Mouse (Mus musculus): ENCODE measurements at regions not wholly inside any gene's neighbourhood (a gene's known extent, or its start where the extent isn't known, plus 50 kb on each side); places are given as distances from the start of the nearest gene placed in this dataset.

GRCm38 (mm10) chr1:76039661-76040060, 493.6 kb downstream of the Slc4a3 start:
- TF ChIP-seq NANOG (IDR thresholded peaks at IDR 0.05; ENCODE audit: borderline replicate concordance, low read length) (no peak), POU5F1 (IDR thresholded peaks at IDR 0.05; ENCODE audit: borderline replicate concordance, low read length) (no peak), CTCF (conservative IDR thresholded peaks at IDR 0.05; ENCODE audit: low read length) (no peak)
- peaks cover 25% of the 10 kb centered on the region for H3K4me1 ChIP-seq (replicated peaks; ENCODE audit: low read depth, low read length)

GRCm38 (mm10) chr1:76050264-76050663, 504.2 kb downstream of the Slc4a3 start:
- TF ChIP-seq NANOG (IDR thresholded peaks at IDR 0.05; ENCODE audit: borderline replicate concordance, low read length): no peak
- TF ChIP-seq POU5F1 (IDR thresholded peaks at IDR 0.05; ENCODE audit: borderline replicate concordance, low read length): no peak
- TF ChIP-seq CTCF (conservative IDR thresholded peaks at IDR 0.05; ENCODE audit: low read length): no peak
- H3K4me1 ChIP-seq (replicated peaks; ENCODE audit: low read depth, low read length): no peaks in the 10 kb centered on the region
- H3K36me3 ChIP-seq (ENCODE audit: insufficient read depth, low read length): no peaks in the 10 kb centered on the region
- no peaks in the 10 kb centered on the region for H3K9me3 ChIP-seq (ENCODE audit: low read length)
- no peak overlapping the region for H3K4me3 ChIP-seq (replicated peaks; ENCODE audit: low read length)
- no peaks in the 10 kb centered on the region; the same call in 1 of the 2 replicates for H3K27me3 ChIP-seq (ENCODE audit: insufficient read depth, low read length)

More at GRCm38 (mm10) chr1:76039661-76040060, 493.6 kb downstream of the Slc4a3 start:
- Histone ChIP-seq H3K27me3 (ENCODE audit: insufficient read depth, low read length) (no peaks in the 10 kb centered on the region), H3K4me3 (replicated peaks; ENCODE audit: low read length) (no peak overlapping the region), H3K36me3 (ENCODE audit: insufficient read depth, low read length) (no peaks in the 10 kb centered on the region), H3K9me3 (ENCODE audit: low read length) (no peaks in the 10 kb centered on the region)

- Histone ChIP-seq H3K36me3 (ENCODE audit: insufficient read depth, low read length) (no peaks in the 10 kb centered on the region), H3K4me3 (replicated peaks; ENCODE audit: low read length) (no peak overlapping the region), H3K9me3 (ENCODE audit: low read length) (no peaks in the 10 kb centered on the region), H3K4me1 (replicated peaks; ENCODE audit: low read depth, low read length) (no peaks in the 10 kb centered on the region), H3K27me3 (ENCODE audit: insufficient read depth, low read length) (no peaks in the 10 kb centered on the region; the same call in 1 of the 2 replicates)
- TF ChIP-seq CTCF (conservative IDR thresholded peaks at IDR 0.05; ENCODE audit: low read length) (no peak), POU5F1 (IDR thresholded peaks at IDR 0.05; ENCODE audit: borderline replicate concordance, low read length) (no peak), NANOG (IDR thresholded peaks at IDR 0.05; ENCODE audit: borderline replicate concordance, low read length) (no peak)
These were observed 507.5 kb downstream of the Slc4a3 start for GRCm38 (mm10) chr1:76053378-76054171.

- Histone ChIP-seq H3K27me3 (ENCODE audit: insufficient read depth, low read length) (no peaks in the 10 kb centered on the region), H3K4me3 (replicated peaks; ENCODE audit: low read length) (no peak overlapping the region), H3K36me3 (ENCODE audit: insufficient read depth, low read length) (no peaks in the 10 kb centered on the region), H3K9me3 (ENCODE audit: low read length) (no peaks in the 10 kb centered on the region), H3K4me1 (replicated peaks; ENCODE audit: low read depth, low read length) (no peaks in the 10 kb centered on the region)
- no peak for TF ChIP-seq POU5F1 (IDR thresholded peaks at IDR 0.05; ENCODE audit: borderline replicate concordance, low read length)
- TF ChIP-seq CTCF (conservative IDR thresholded peaks at IDR 0.05; ENCODE audit: low read length): no peak
- TF ChIP-seq NANOG (IDR thresholded peaks at IDR 0.05; ENCODE audit: borderline replicate concordance, low read length): no peak
These were observed 519.7 kb downstream of the Slc4a3 start for GRCm38 (mm10) chr1:76065783-76066182.

- no peak for TF ChIP-seq CTCF (conservative IDR thresholded peaks at IDR 0.05; ENCODE audit: low read length)
- no peak for TF ChIP-seq POU5F1 (IDR thresholded peaks at IDR 0.05; ENCODE audit: borderline replicate concordance, low read length)
- TF ChIP-seq NANOG (IDR thresholded peaks at IDR 0.05; ENCODE audit: borderline replicate concordance, low read length): no peak
- Histone ChIP-seq H3K27me3 (ENCODE audit: insufficient read depth, low read length) (no peaks in the 10 kb centered on the region), H3K4me1 (replicated peaks; ENCODE audit: low read depth, low read length) (no peaks in the 10 kb centered on the region), H3K9me3 (ENCODE audit: low read length) (no peaks in the 10 kb centered on the region), H3K36me3 (ENCODE audit: insufficient read depth, low read length) (no peaks in the 10 kb centered on the region), H3K4me3 (replicated peaks; ENCODE audit: low read length) (no peak overlapping the region)
These were observed 524.8 kb downstream of the Slc4a3 start for GRCm38 (mm10) chr1:76070831-76071321.

GRCm38 (mm10) chr1:76075213-76075612, 529.1 kb downstream of the Slc4a3 start:
- Histone ChIP-seq H3K36me3 (ENCODE audit: insufficient read depth, low read length) (no peaks in the 10 kb centered on the region), H3K27me3 (ENCODE audit: insufficient read depth, low read length) (no peaks in the 10 kb centered on the region), H3K4me3 (replicated peaks; ENCODE audit: low read length) (no peak overlapping the region), H3K9me3 (ENCODE audit: low read length) (no peaks in the 10 kb centered on the region), H3K4me1 (replicated peaks; ENCODE audit: low read depth, low read length) (no peaks in the 10 kb centered on the region)
- TF ChIP-seq CTCF (conservative IDR thresholded peaks at IDR 0.05; ENCODE audit: low read length) (no peak), NANOG (IDR thresholded peaks at IDR 0.05; ENCODE audit: borderline replicate concordance, low read length) (no peak), POU5F1 (IDR thresholded peaks at IDR 0.05; ENCODE audit: borderline replicate concordance, low read length) (no peak)

- Histone ChIP-seq H3K4me1 (replicated peaks; ENCODE audit: low read depth, low read length) (no peaks in the 10 kb centered on the region), H3K4me3 (replicated peaks; ENCODE audit: low read length) (no peak overlapping the region), H3K36me3 (ENCODE audit: insufficient read depth, low read length) (no peaks in the 10 kb centered on the region), H3K27me3 (ENCODE audit: insufficient read depth, low read length) (no peaks in the 10 kb centered on the region), H3K9me3 (ENCODE audit: low read length) (no peaks in the 10 kb centered on the region)
- TF ChIP-seq NANOG (IDR thresholded peaks at IDR 0.05; ENCODE audit: borderline replicate concordance, low read length): no peak
- TF ChIP-seq CTCF (conservative IDR thresholded peaks at IDR 0.05; ENCODE audit: low read length): no peak
- TF ChIP-seq POU5F1 (IDR thresholded peaks at IDR 0.05; ENCODE audit: borderline replicate concordance, low read length): no peak
These were observed 529.8 kb downstream of the Slc4a3 start for GRCm38 (mm10) chr1:76075685-76076455.

- Histone ChIP-seq H3K36me3 (ENCODE audit: insufficient read depth, low read length) (no peaks in the 10 kb centered on the region), H3K4me3 (replicated peaks; ENCODE audit: low read length) (no peak overlapping the region), H3K9me3 (ENCODE audit: low read length) (no peaks in the 10 kb centered on the region), H3K4me1 (replicated peaks; ENCODE audit: low read depth, low read length) (no peaks in the 10 kb centered on the region), H3K27me3 (ENCODE audit: insufficient read depth, low read length) (no peaks in the 10 kb centered on the region)
- TF ChIP-seq NANOG (IDR thresholded peaks at IDR 0.05; ENCODE audit: borderline replicate concordance, low read length): no peak
- TF ChIP-seq POU5F1 (IDR thresholded peaks at IDR 0.05; ENCODE audit: borderline replicate concordance, low read length): no peak
- TF ChIP-seq CTCF (conservative IDR thresholded peaks at IDR 0.05; ENCODE audit: low read length): no peak
These were observed 534.2 kb downstream of the Slc4a3 start for GRCm38 (mm10) chr1:76080241-76080640.
